Mouse (Mus musculus) erythroblast, embryonic 14.5 days (primary cell): Measurements from ENCODE around the gene Nfu1.

Experiments used
- GATA1 ChIP-seq: IDR thresholded peaks from 2 replicates; pipeline ENCODE4 v1.6.1; 2012; ENCODE audit warnings: low read length, inconsistent platforms, mixed read lengths
- TAL1 ChIP-seq: IDR thresholded peaks from 3 replicates; pipeline ENCODE4 v1.6.1; 2012; ENCODE audit warnings: low read length, inconsistent platforms, mixed read lengths

GRCm38 (mm10) chr6:87041431-87041830, 32.4 kb downstream of the Nfu1 start:
- no peak for TF ChIP-seq GATA1
- no peak for TF ChIP-seq TAL1
